Comparison of ENCODE assay signal across 7 mouse cellular contexts in genomic region chr4:45591405-45592315, GRCm38 (mm10). TPM values are rescaled to one million over a fixed set of nuclear protein-coding genes. Genes with fewer than 3 reads are reported as not detected.
DNase-seq lines count a peak whose midpoint lies in the region; ATAC-seq lines count a peak whose summit lies in the region.

No protein-coding gene starts in this region.

- no peak overlapping the region for H3K27ac ChIP-seq in embryonic facial prominence, embryonic 11.5 days (replicated peaks; ENCODE audit: low read depth, low read length)
- no peak overlapping the region for H3K27ac ChIP-seq in midbrain, embryonic 14.5 days (replicated peaks; ENCODE audit: low read depth, low read length)

- 3% methylated on average over 23 of the region's 23 CpGs for WGBS in embryonic facial prominence, embryonic 11.5 days
- WGBS in midbrain, embryonic 14.5 days, result 3% methylated on average over 23 of the region's 23 CpGs

- H3K9ac ChIP-seq in embryonic facial prominence, embryonic 11.5 days (replicated peaks; ENCODE audit: low read length), result peak overlapping the region; percentile 39
- H3K9ac ChIP-seq in midbrain, embryonic 14.5 days (replicated peaks; ENCODE audit: low read length), result no peak overlapping the region

- peak overlapping the region; percentile 42 for H3K4me2 ChIP-seq in embryonic facial prominence, embryonic 11.5 days (ENCODE audit: low read depth, low read length)
- peak overlapping the region; percentile 50 for H3K4me2 ChIP-seq in midbrain, embryonic 14.5 days (ENCODE audit: low read length)

- peaks cover 8% of the 10 kb centered on the region for H3K27me3 ChIP-seq in embryonic facial prominence, embryonic 11.5 days (ENCODE audit: control insufficient read depth, insufficient read depth, low read length)
- H3K27me3 ChIP-seq in midbrain, embryonic 14.5 days (ENCODE audit: control insufficient read depth, insufficient read depth, low read length), result peaks cover 8% of the 10 kb centered on the region; the same call in 1 of the 2 replicates

- no peaks in the 10 kb centered on the region for H3K36me3 ChIP-seq in embryonic facial prominence, embryonic 11.5 days (replicated peaks; ENCODE audit: control insufficient read depth, insufficient read depth, low read depth, low read length)
- no peaks in the 10 kb centered on the region for H3K36me3 ChIP-seq in midbrain, embryonic 14.5 days (ENCODE audit: control insufficient read depth, insufficient read depth, low read length)

- peak overlapping the region; percentile 19 for H3K4me3 ChIP-seq in embryonic facial prominence, embryonic 11.5 days (ENCODE audit: low read depth, low read length)
- H3K4me3 ChIP-seq in midbrain, embryonic 14.5 days (replicated peaks; ENCODE audit: low read depth, low read length), result peak overlapping the region; percentile 5; the same call in 1 of the 2 replicates

- peak; percentile 62; the same call in 1 of the 2 replicates for ATAC-seq in embryonic facial prominence, embryonic 11.5 days (replicated peaks; ENCODE audit: insufficient number of reproducible peaks, low FRiP score, low TSS enrichment, low read depth)
- ATAC-seq in midbrain, embryonic 14.5 days (ENCODE audit: low FRiP score, low TSS enrichment), result no peak

- H3K4me1 ChIP-seq in embryonic facial prominence, embryonic 11.5 days (ENCODE audit: control insufficient read depth, insufficient read depth, low read length), result no peaks in the 10 kb centered on the region; the same call in 1 of the 2 replicates
- H3K4me1 ChIP-seq in midbrain, embryonic 14.5 days (ENCODE audit: control insufficient read depth, insufficient read depth, low read length), result peaks cover 11% of the 10 kb centered on the region

- no peaks in the 10 kb centered on the region for H3K9me3 ChIP-seq in embryonic facial prominence, embryonic 11.5 days (replicated peaks; ENCODE audit: control insufficient read depth, low read length)
- no peaks in the 10 kb centered on the region for H3K9me3 ChIP-seq in midbrain, embryonic 14.5 days (ENCODE audit: control insufficient read depth, low read length)

- DNase-seq in WW6 (ENCODE audit: low read depth, low spot score), result peak; percentile 70
- peak; percentile 45 for DNase-seq in embryonic facial prominence, embryonic 11.5 days (ENCODE audit: low spot score)
- peak; percentile 59 for DNase-seq in kidney, adult 9 months
- peak; percentile 39 for DNase-seq in midbrain, embryonic 14.5 days
- no peak for DNase-seq in adrenal gland, adult 18-20 months (ENCODE audit: low spot score in 2 of 2)
- no peak for DNase-seq in thymus, postnatal 25 days
- DNase-seq in spleen, postnatal 36 days (ENCODE audit: low spot score in 2 of 2), result no peak

RNA-seq across cellular contexts. Expression of gene Shb, which starts 59.4 kb away (rescaled TPM):
- polyA plus RNA-seq in embryonic facial prominence, embryonic 11.5 days (2014; fragmentation: Nextera tagmentation; extraction: Ambion mirVana), result 5.8 and 7.5 TPM in 2 replicates
- 10.2 and 10.4 TPM in 2 replicates for polyA plus RNA-seq in midbrain, embryonic 14.5 days (2014; fragmentation: Nextera tagmentation; extraction: Ambion mirVana)
- 100 to 1,000 TPM in 1 of 2 experiments, 10 to 100 TPM in 1; 75.3 to 151 TPM for total RNA-seq in adrenal gland, adult 18-20 months (2021)

Comparison
In these comparisons a context has a peak if more than half of its experiments do, and no peak if none do; other contexts are left out.
1. DNase-seq: peak in WW6 (single experiment), embryonic facial prominence, embryonic 11.5 days (single experiment), kidney, adult 9 months (single experiment) and midbrain, embryonic 14.5 days (single experiment); none in adrenal gland, adult 18-20 months (0 of 2), thymus, postnatal 25 days (single experiment) and spleen, postnatal 36 days (0 of 2).